In genomic region chr13:49321452-49321851, GRCm38 (mm10) we compare ENCODE assay signal across 23 mouse cellular contexts. TPM values are rescaled to one million over a fixed set of nuclear protein-coding genes. Genes with fewer than 3 reads are reported as not detected.
DNase-seq lines count a peak whose midpoint lies in the region; ATAC-seq and TF ChIP-seq lines count a peak whose summit lies in the region.
"Had no signal": no experiment of that assay in that cellular context is flagged by ENCODE, and none has a peak within 500 bp of the region (broad histone marks: within the 10 kb centered on the region; RNA-seq: fewer than 3 reads in every experiment).

No protein-coding gene starts in this region.

- H3K9ac ChIP-seq in neural tube, embryonic 13.5 days = no peak overlapping the region
- H3K9ac ChIP-seq in stomach, postnatal 0 days (ENCODE audit: low read length) = no peak overlapping the region
- H3K9ac ChIP-seq: limb, embryonic 13.5 days; liver, embryonic 13.5 days; neural tube, embryonic 12.5 days had no signal

- H3K4me3 ChIP-seq in neural tube, embryonic 13.5 days = no peak overlapping the region
- H3K4me3 ChIP-seq in macrophage (ENCODE audit: inconsistent target) = no peak overlapping the region
- no peak overlapping the region for H3K4me3 ChIP-seq in stomach, postnatal 0 days (ENCODE audit: low read depth, low read length)
- H3K4me3 ChIP-seq in thymus, adult 2 months (ENCODE audit: control insufficient read depth, insufficient read depth, low read length) = no peak overlapping the region
- H3K4me3 ChIP-seq: forebrain, embryonic 10.5 days; heart, embryonic 13.5 days; limb, embryonic 13.5 days; liver, embryonic 13.5 days; lung, embryonic 15.5 days; neural tube, embryonic 12.5 days had no signal

- ATAC-seq in neural tube, embryonic 13.5 days (ENCODE audit: low read depth) = no peak
- ATAC-seq in stomach, postnatal 0 days (ENCODE audit: low FRiP score, low TSS enrichment) = no peak
- ATAC-seq: activated CD4-positive, CD25-positive, alpha-beta regulatory T cell, adult 4 months; hindbrain, embryonic 16.5 days; intestine, embryonic 16.5 days; midbrain, embryonic 16.5 days had no signal

- H3K27me3 ChIP-seq in neural tube, embryonic 13.5 days = peaks cover 54% of the 10 kb centered on the region
- no peaks in the 10 kb centered on the region for H3K27me3 ChIP-seq in stomach, postnatal 0 days (ENCODE audit: control insufficient read depth, insufficient read depth, low read length)
- H3K27me3 ChIP-seq in thymus, adult 2 months (ENCODE audit: control insufficient read depth, insufficient read depth, low read length) = no peaks in the 10 kb centered on the region
- H3K27me3 ChIP-seq: heart, embryonic 13.5 days; limb, embryonic 13.5 days; liver, embryonic 13.5 days; lung, embryonic 15.5 days had no signal

- peaks cover 52% of the 10 kb centered on the region for H3K4me1 ChIP-seq in neural tube, embryonic 13.5 days (replicated peaks)
- no peaks in the 10 kb centered on the region; the same call in none of the 2 replicates for H3K4me1 ChIP-seq in stomach, postnatal 0 days (replicated peaks; ENCODE audit: control insufficient read depth, insufficient read depth)
- H3K4me1 ChIP-seq in thymus, adult 2 months (replicated peaks; ENCODE audit: control insufficient read depth, insufficient read depth, low read length) = 0 out of 2 replicates have a peak, but pooled peaks cover 2% of the 10 kb centered on the region
- H3K4me1 ChIP-seq: liver, embryonic 13.5 days had no signal

- TF ChIP-seq EP300 in stomach, postnatal 0 days (optimal IDR thresholded peaks at IDR 0.05) = no peak

- TF ChIP-seq CTCF in stomach, postnatal 0 days (IDR thresholded peaks at IDR 0.05; ENCODE audit: low read depth) = no peak
- TF ChIP-seq CTCF in thymus, adult 2 months (IDR thresholded peaks at IDR 0.05; ENCODE audit: borderline replicate concordance, control insufficient read depth, extremely low read depth, insufficient read depth, low read length, poor library complexity) = no peak

- H3K79me2 ChIP-seq in macrophage (ENCODE audit: inconsistent target) = no peaks in the 10 kb centered on the region

- H3K4me2 ChIP-seq in neural tube, embryonic 13.5 days = peak overlapping the region; percentile 4; the same call in 1 of the 2 replicates
- no peak overlapping the region for H3K4me2 ChIP-seq in stomach, postnatal 0 days (replicated peaks; ENCODE audit: low read depth)
- H3K4me2 ChIP-seq: heart, embryonic 13.5 days; limb, embryonic 13.5 days; liver, embryonic 13.5 days; lung, embryonic 15.5 days; neural tube, embryonic 12.5 days had no signal

- H3K9me3 ChIP-seq in neural tube, embryonic 13.5 days = no peaks in the 10 kb centered on the region
- no peaks in the 10 kb centered on the region for H3K9me3 ChIP-seq in stomach, postnatal 0 days (ENCODE audit: control insufficient read depth, low read length)
- H3K9me3 ChIP-seq: forebrain, embryonic 10.5 days; heart, embryonic 13.5 days; limb, embryonic 13.5 days; liver, embryonic 13.5 days; lung, embryonic 15.5 days; neural tube, embryonic 12.5 days had no signal

- no peak overlapping the region; the same call in 1 of the 2 replicates for H3K27ac ChIP-seq in neural tube, embryonic 13.5 days (replicated peaks)
- H3K27ac ChIP-seq in macrophage = peak overlapping the region; percentile 90
- no peak overlapping the region for H3K27ac ChIP-seq in stomach, postnatal 0 days (replicated peaks)
- H3K27ac ChIP-seq in thymus, adult 2 months (ENCODE audit: control insufficient read depth, insufficient read depth, low read length) = no peak overlapping the region
- H3K27ac ChIP-seq: heart, embryonic 13.5 days; kidney, postnatal 0 days; limb, embryonic 13.5 days; liver, embryonic 13.5 days; lung, embryonic 15.5 days; neural tube, embryonic 12.5 days had no signal

- no peak for TF ChIP-seq POLR2A in thymus, adult 2 months (IDR thresholded peaks at IDR 0.05; ENCODE audit: control insufficient read depth, extremely low read depth, insufficient read depth, low read length, poor library complexity)

- WGBS in neural tube, embryonic 13.5 days = 61% methylated on average over 3 of the region's 3 CpGs
- WGBS in macrophage (ENCODE audit: missing documents) = 7% methylated on average over 3 of the region's 3 CpGs
- 65% methylated on average over 3 of the region's 3 CpGs for WGBS in stomach, postnatal 0 days
- WGBS in thymus, adult 2 months = 49% methylated on average over 3 of the region's 3 CpGs

- DNase-seq in adrenal gland, adult 2 months = peak; percentile 68
- no peak for DNase-seq in adrenal gland, postnatal 14 days
- DNase-seq in neural tube, embryonic 10.5 days (ENCODE audit: extremely low spot score, low spot score) = no peak
- no peak for DNase-seq in stomach, postnatal 0 days (ENCODE audit: low spot score)
- DNase-seq in thymus, adult 2 months = no peak
- no peak for DNase-seq in kidney, adult 8-10 months
- DNase-seq: cerebellum, adult 11 months; cerebellum, postnatal 25 days; liver, embryonic 13.5 days; spleen, adult 18-20 months; thymus, adult 18-20 months had no signal

- no peaks in the 10 kb centered on the region for H3K36me3 ChIP-seq in neural tube, embryonic 13.5 days
- H3K36me3 ChIP-seq in macrophage (ENCODE audit: inconsistent target) = no peaks in the 10 kb centered on the region
- no peaks in the 10 kb centered on the region for H3K36me3 ChIP-seq in stomach, postnatal 0 days (ENCODE audit: control insufficient read depth, insufficient read depth, low read length)
- no peaks in the 10 kb centered on the region for H3K36me3 ChIP-seq in thymus, adult 2 months (ENCODE audit: control insufficient read depth, insufficient read depth, low read length)
- H3K36me3 ChIP-seq: forebrain, embryonic 10.5 days; heart, embryonic 13.5 days; limb, embryonic 13.5 days; liver, embryonic 13.5 days; lung, embryonic 15.5 days; neural tube, embryonic 12.5 days had no signal

RNA-seq across cellular contexts. Expression of gene Fgd3, which starts 1.3 kb away (rescaled TPM):
- total RNA-seq in adrenal gland, adult 2 months (2021) = 1 to 10 TPM; 3.1 to 6.0 TPM
- 1.3 and 2.3 TPM in 2 replicates for polyA plus RNA-seq in adrenal gland, adult 2 months (2012; rRNA removed)
- total RNA-seq in adrenal gland, postnatal 14 days (2021) = 2.7 and 7.7 TPM in 2 replicates
- polyA plus RNA-seq in neural tube, embryonic 13.5 days (2015; fragmentation: Nextera tagmentation; extraction: Ambion mirVana) = 3.1 and 3.8 TPM in 2 replicates
- 10 to 100 TPM in 25 of 26 experiments, 1 to 10 TPM in 1; 9.2 to 88.5 (median 38.6) TPM for total RNA-seq in macrophage (2018; cell fraction: chromatin; rRNA removed)
- total RNA-seq in macrophage (2018; cell fraction: cytosol; rRNA removed) = 10 to 100 TPM in 25 of 26 experiments, 1 to 10 TPM in 1; 9.7 to 25.1 (median 18.9) TPM
- total RNA-seq in macrophage (2018; cell fraction: nucleus; rRNA removed) = 10 to 100 TPM; 13.5 to 50.3 (median 27.5) TPM
- 14.8 to 24.2 TPM (median 22.8 TPM) in 3 replicates for polyA plus RNA-seq in macrophage (2018)
- polyA plus RNA-seq in stomach, postnatal 0 days (2015; fragmentation: Nextera tagmentation; extraction: Ambion mirVana) = 0.23 and 0.25 TPM in 2 replicates
- polyA plus RNA-seq in thymus, adult 2 months (2012; rRNA removed) = 17.8 and 19.2 TPM in 2 replicates

RNA-seq across cellular contexts. Expression of gene Bicd2, which starts 19.9 kb away (rescaled TPM):
- total RNA-seq in adrenal gland, adult 2 months (2021) = 10 to 100 TPM; 34.7 to 43.2 TPM
- polyA plus RNA-seq in adrenal gland, adult 2 months (2012; rRNA removed) = 25.1 and 25.2 TPM in 2 replicates
- 38.2 TPM in 2 replicates for total RNA-seq in adrenal gland, postnatal 14 days (2021)
- polyA plus RNA-seq in neural tube, embryonic 13.5 days (2015; fragmentation: Nextera tagmentation; extraction: Ambion mirVana) = 35.4 and 35.9 TPM in 2 replicates
- total RNA-seq in macrophage (2018; cell fraction: chromatin; rRNA removed) = 10 to 100 TPM; 16.0 to 91.6 (median 51.0) TPM
- 10 to 100 TPM; 29.1 to 37.9 (median 33.2) TPM for total RNA-seq in macrophage (2018; cell fraction: cytosol; rRNA removed)
- 10 to 100 TPM; 25.2 to 74.3 (median 46.6) TPM for total RNA-seq in macrophage (2018; cell fraction: nucleus; rRNA removed)
- polyA plus RNA-seq in macrophage (2018) = 24.3 to 34.5 TPM (median 30.4 TPM) in 3 replicates
- 19.6 TPM in 2 replicates for polyA plus RNA-seq in stomach, postnatal 0 days (2015; fragmentation: Nextera tagmentation; extraction: Ambion mirVana)
- polyA plus RNA-seq in thymus, adult 2 months (2012; rRNA removed) = 47.8 and 51.1 TPM in 2 replicates
